Mouse (Mus musculus): ENCODE data around the gene Sprr1b. TPM values are rescaled to one million over a fixed set of nuclear protein-coding genes. Genes with fewer than 3 reads are reported as not detected.

Gene Sprr1b
- polyA plus RNA-seq, 1 experiment = 2.2 TPM

DNA sequence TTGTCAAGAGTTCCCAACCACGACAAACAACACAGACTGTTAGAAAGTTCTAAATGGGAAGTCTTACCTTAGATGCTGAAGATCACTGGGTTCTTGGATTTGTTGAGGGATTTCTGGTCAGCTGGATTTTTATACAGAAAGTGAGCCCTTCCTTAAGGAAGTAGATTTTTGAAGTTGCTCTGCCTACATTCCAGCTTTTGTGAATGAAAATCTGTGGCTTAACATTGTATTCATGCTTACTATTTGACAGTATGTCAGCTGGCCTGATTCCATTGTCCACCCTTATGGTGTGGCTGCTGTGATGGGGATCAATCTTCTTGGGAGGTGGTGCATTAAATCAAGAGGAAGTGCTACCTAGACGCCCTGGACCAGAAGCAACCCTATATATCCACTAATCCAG lies 20.0 kb upstream of the Sprr1b start, which contains the start of gene Sprr3:
Gene Sprr3, minus strand, starts transcription at position 101 of the 400 bp plus-strand sequence.
- no peaks in the 10 kb centered on the region for H3K36me3 ChIP-seq (ENCODE audit: control insufficient read depth, insufficient read depth, low read length)
- no peak within 1 kb of the TSS for H3K27ac ChIP-seq (ENCODE audit: control insufficient read depth, insufficient read depth, low read length)
- WGBS = 82% methylated on average over 2 of the region's 2 CpGs
- H3K4me1 ChIP-seq (replicated peaks; ENCODE audit: control insufficient read depth, insufficient read depth, low read length) = no peaks in the 10 kb centered on the region
- H3K27me3 ChIP-seq (ENCODE audit: control insufficient read depth, insufficient read depth, low read length) = no peaks in the 10 kb centered on the region
- TF ChIP-seq POLR2A (IDR thresholded peaks at IDR 0.05; ENCODE audit: control insufficient read depth, extremely low read depth, insufficient read depth, low read length, poor library complexity) = no peak
- no peak for TF ChIP-seq CTCF (IDR thresholded peaks at IDR 0.05; ENCODE audit: borderline replicate concordance, control insufficient read depth, extremely low read depth, insufficient read depth, low read length, poor library complexity)
- H3K4me3 ChIP-seq (ENCODE audit: control insufficient read depth, insufficient read depth, low read length) = no peak within 1 kb of the TSS
- no peak for DNase-seq

DNA sequence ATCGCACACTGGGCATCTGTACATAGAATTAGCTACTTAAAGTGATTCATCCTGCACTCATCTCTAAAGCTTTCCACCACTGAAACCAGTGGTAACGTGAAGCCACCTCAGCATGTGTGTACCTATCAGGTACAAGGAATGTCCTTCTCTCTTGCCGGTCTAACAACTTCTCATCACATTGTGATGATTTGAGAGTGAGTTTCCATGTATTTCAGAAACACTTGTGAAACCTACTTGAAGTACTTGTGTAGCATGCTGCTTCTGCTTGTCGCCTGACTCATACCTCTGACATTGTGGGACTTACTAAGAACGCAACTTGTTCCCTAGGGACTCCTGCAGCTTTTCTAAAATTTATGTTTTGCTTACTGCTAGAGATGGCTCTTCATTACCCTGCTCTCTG lies 16.6 kb upstream of the Sprr1b start:
- no peak for DNase-seq
- Histone ChIP-seq H3K4me1 (replicated peaks; ENCODE audit: control insufficient read depth, insufficient read depth, low read length) (no peaks in the 10 kb centered on the region), H3K36me3 (ENCODE audit: control insufficient read depth, insufficient read depth, low read length) (no peaks in the 10 kb centered on the region), H3K27me3 (ENCODE audit: control insufficient read depth, insufficient read depth, low read length) (no peaks in the 10 kb centered on the region), H3K27ac (ENCODE audit: control insufficient read depth, insufficient read depth, low read length) (no peak overlapping the region), H3K4me3 (ENCODE audit: control insufficient read depth, insufficient read depth, low read length) (no peak overlapping the region)
- WGBS = 94% methylated on average over 5 of the region's 5 CpGs
- TF ChIP-seq CTCF (IDR thresholded peaks at IDR 0.05; ENCODE audit: borderline replicate concordance, control insufficient read depth, extremely low read depth, insufficient read depth, low read length, poor library complexity) (no peak), POLR2A (IDR thresholded peaks at IDR 0.05; ENCODE audit: control insufficient read depth, extremely low read depth, insufficient read depth, low read length, poor library complexity) (no peak)

DNA sequence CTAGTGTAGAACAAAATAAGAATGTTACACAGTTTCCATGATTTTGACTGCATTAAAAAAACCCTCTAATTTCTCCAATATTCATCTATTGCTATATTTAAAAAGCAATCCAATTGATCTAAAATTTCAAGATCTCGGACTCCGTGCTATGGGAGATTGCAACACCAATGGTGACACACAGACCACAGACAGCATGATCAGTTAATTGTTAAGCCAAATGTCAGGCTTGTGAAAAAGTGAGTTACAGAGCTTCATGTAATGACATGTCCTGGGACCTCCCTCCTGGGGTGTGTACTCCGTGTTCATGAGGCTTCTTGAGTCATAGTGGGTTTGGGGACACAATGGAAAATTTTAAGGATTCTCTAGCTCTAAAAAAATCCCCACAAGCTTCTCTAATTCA lies 1.6 kb upstream of the Sprr1b start:
- Histone ChIP-seq H3K27me3 (ENCODE audit: control insufficient read depth, insufficient read depth, low read length) (no peaks in the 10 kb centered on the region), H3K27ac (ENCODE audit: control insufficient read depth, insufficient read depth, low read length) (no peak overlapping the region), H3K4me3 (ENCODE audit: control insufficient read depth, insufficient read depth, low read length) (no peak overlapping the region), H3K4me1 (replicated peaks; ENCODE audit: control insufficient read depth, insufficient read depth, low read length) (no peaks in the 10 kb centered on the region), H3K36me3 (ENCODE audit: control insufficient read depth, insufficient read depth, low read length) (no peaks in the 10 kb centered on the region)
- TF ChIP-seq POLR2A (IDR thresholded peaks at IDR 0.05; ENCODE audit: control insufficient read depth, extremely low read depth, insufficient read depth, low read length, poor library complexity) = no peak
- no peak for TF ChIP-seq CTCF (IDR thresholded peaks at IDR 0.05; ENCODE audit: borderline replicate concordance, control insufficient read depth, extremely low read depth, insufficient read depth, low read length, poor library complexity)
- WGBS = 88% methylated on average over 3 of the region's 3 CpGs
- no peak for DNase-seq

DNA sequence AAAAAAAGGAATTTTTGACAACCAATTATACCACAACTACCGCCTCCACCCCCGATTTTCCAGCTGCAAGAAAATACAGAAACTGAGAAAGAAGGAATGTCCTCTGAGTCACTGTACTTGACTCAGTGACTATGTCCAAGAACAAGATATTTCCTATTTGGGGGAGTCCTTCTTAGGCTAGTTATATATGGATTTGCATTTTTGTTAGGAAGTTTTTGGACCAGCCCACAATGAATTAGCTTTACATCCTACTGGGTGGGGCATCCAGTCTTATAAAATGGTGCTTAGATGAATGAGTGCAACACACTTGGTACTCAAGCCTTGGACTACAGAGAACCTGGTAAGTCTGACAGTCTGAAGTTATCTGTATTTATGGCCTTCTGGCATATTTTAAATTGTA lies 6.3 kb downstream of the Sprr1b start, which contains the start of gene Sprr2k:
Gene Sprr2k, plus strand, starts transcription at position 301 of the 400 bp plus-strand sequence.
- Histone ChIP-seq H3K4me1 (replicated peaks; ENCODE audit: control insufficient read depth, insufficient read depth, low read length) (no peaks in the 10 kb centered on the region), H3K27me3 (ENCODE audit: control insufficient read depth, insufficient read depth, low read length) (no peaks in the 10 kb centered on the region), H3K36me3 (ENCODE audit: control insufficient read depth, insufficient read depth, low read length) (no peaks in the 10 kb centered on the region), H3K4me3 (ENCODE audit: control insufficient read depth, insufficient read depth, low read length) (no peak within 1 kb of the TSS), H3K27ac (ENCODE audit: control insufficient read depth, insufficient read depth, low read length) (no peak within 1 kb of the TSS)
- WGBS = 95% methylated on average over 2 of the region's 2 CpGs
- TF ChIP-seq CTCF (IDR thresholded peaks at IDR 0.05; ENCODE audit: borderline replicate concordance, control insufficient read depth, extremely low read depth, insufficient read depth, low read length, poor library complexity) = no peak
- no peak for TF ChIP-seq POLR2A (IDR thresholded peaks at IDR 0.05; ENCODE audit: control insufficient read depth, extremely low read depth, insufficient read depth, low read length, poor library complexity)
- DNase-seq = no peak

DNA sequence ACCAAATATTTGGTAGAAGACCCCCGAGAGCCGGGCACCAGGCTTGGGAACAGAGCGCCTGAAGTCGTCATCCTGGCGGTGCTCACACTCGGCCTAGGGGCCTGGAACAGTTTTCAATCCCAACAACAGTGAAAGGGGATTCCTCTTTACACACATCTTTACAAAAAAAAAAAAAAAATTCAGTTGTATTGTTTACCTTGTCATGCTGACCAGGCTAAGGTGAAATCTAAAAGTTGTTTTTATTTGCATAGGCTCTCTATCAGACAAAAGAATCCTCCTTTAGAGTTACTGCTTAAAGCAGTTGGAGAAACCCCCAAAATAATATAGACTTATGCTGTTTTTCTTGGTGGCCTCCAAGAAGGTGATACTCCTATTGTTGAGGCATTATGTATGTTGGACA lies 9.3 kb downstream of the Sprr1b start, which contains the start of gene Gm9774:
Gene Gm9774, minus strand, starts transcription at position 101 of the 400 bp plus-strand sequence.
- H3K4me1 ChIP-seq (replicated peaks; ENCODE audit: control insufficient read depth, insufficient read depth, low read length) = no peaks in the 10 kb centered on the region
- WGBS = 95% methylated on average over 6 of the region's 6 CpGs
- no peaks in the 10 kb centered on the region for H3K27me3 ChIP-seq (ENCODE audit: control insufficient read depth, insufficient read depth, low read length)
- H3K36me3 ChIP-seq (ENCODE audit: control insufficient read depth, insufficient read depth, low read length) = no peaks in the 10 kb centered on the region
- H3K4me3 ChIP-seq (ENCODE audit: control insufficient read depth, insufficient read depth, low read length) = no peak within 1 kb of the TSS
- DNase-seq = no peak
- TF ChIP-seq POLR2A (IDR thresholded peaks at IDR 0.05; ENCODE audit: control insufficient read depth, extremely low read depth, insufficient read depth, low read length, poor library complexity) = no peak
- no peak for TF ChIP-seq CTCF (IDR thresholded peaks at IDR 0.05; ENCODE audit: borderline replicate concordance, control insufficient read depth, extremely low read depth, insufficient read depth, low read length, poor library complexity)
- no peak within 1 kb of the TSS for H3K27ac ChIP-seq (ENCODE audit: control insufficient read depth, insufficient read depth, low read length)

DNA sequence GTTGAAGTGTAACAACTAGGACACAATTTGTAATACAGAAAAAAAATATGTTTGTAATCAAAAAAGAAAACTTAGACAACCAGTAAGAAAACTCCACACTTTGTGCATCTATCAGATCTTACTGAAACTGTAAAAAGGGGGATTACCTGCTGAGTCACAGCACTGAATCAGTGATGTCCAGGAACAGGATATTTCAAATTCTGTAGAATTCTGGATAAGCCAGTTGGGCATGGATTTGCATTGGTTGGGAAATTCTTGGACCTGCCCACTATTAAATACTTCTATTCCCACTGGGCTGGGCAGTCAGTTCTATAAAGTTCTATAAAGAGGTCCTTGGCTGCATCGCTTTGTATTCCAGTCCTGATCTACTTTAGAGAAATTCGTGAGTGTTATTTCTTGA lies 20.8 kb downstream of the Sprr1b start, which contains the start of gene Sprr2j-ps:
Gene Sprr2j-ps, plus strand, starts transcription at position 301 of the 400 bp plus-strand sequence.
- H3K4me1 ChIP-seq (replicated peaks; ENCODE audit: control insufficient read depth, insufficient read depth, low read length) = no peaks in the 10 kb centered on the region
- no peak within 1 kb of the TSS for H3K4me3 ChIP-seq (ENCODE audit: control insufficient read depth, insufficient read depth, low read length)
- WGBS = 92% methylated on average over 2 of the region's 2 CpGs
- no peak within 1 kb of the TSS for H3K27ac ChIP-seq (ENCODE audit: control insufficient read depth, insufficient read depth, low read length)
- no peak for DNase-seq
- TF ChIP-seq CTCF (IDR thresholded peaks at IDR 0.05; ENCODE audit: borderline replicate concordance, control insufficient read depth, extremely low read depth, insufficient read depth, low read length, poor library complexity) (no peak), POLR2A (IDR thresholded peaks at IDR 0.05; ENCODE audit: control insufficient read depth, extremely low read depth, insufficient read depth, low read length, poor library complexity) (no peak)
- H3K27me3 ChIP-seq (ENCODE audit: control insufficient read depth, insufficient read depth, low read length) = no peaks in the 10 kb centered on the region
- no peaks in the 10 kb centered on the region for H3K36me3 ChIP-seq (ENCODE audit: control insufficient read depth, insufficient read depth, low read length)

DNA sequence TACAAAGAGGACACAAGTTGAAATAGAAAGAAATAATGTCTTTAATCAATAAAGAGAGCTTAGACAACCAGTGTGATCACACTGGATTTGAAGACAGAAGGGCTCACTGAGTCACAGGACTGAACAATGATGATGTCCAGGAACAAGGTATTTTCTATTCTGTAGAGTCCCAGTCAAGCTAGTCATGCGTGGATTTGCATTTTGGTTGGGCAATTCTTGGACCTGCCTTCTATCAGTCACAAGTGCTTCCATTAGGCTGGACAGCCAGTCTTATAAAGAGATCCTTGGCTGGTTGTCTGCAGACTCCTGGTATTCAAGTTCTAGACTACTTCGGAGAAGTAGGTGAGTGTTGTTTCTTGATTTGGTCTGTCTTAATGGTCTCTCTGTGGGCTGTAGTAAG lies 30.9 kb downstream of the Sprr1b start, which contains the start of gene Sprr2i:
Gene Sprr2i, plus strand, starts transcription at position 301 of the 400 bp plus-strand sequence.
- 96% methylated on average over 2 of the region's 2 CpGs for WGBS
- Histone ChIP-seq H3K4me3 (ENCODE audit: control insufficient read depth, insufficient read depth, low read length) (no peak within 1 kb of the TSS), H3K27ac (ENCODE audit: control insufficient read depth, insufficient read depth, low read length) (no peak within 1 kb of the TSS), H3K27me3 (ENCODE audit: control insufficient read depth, insufficient read depth, low read length) (no peaks in the 10 kb centered on the region), H3K36me3 (ENCODE audit: control insufficient read depth, insufficient read depth, low read length) (no peaks in the 10 kb centered on the region), H3K4me1 (replicated peaks; ENCODE audit: control insufficient read depth, insufficient read depth, low read length) (no peaks in the 10 kb centered on the region)
- no peak for DNase-seq
- no peak for TF ChIP-seq CTCF (IDR thresholded peaks at IDR 0.05; ENCODE audit: borderline replicate concordance, control insufficient read depth, extremely low read depth, insufficient read depth, low read length, poor library complexity)
- TF ChIP-seq POLR2A (IDR thresholded peaks at IDR 0.05; ENCODE audit: control insufficient read depth, extremely low read depth, insufficient read depth, low read length, poor library complexity) = no peak

Measured in thymus, adult 2 months (tissue).